Mouse (Mus musculus): ENCODE data around the gene Pex6.

GRCm38 (mm10) chr17:46678911-46679310, 32.4 kb upstream of the Pex6 start:
- TF ChIP-seq EP300 (IDR thresholded peaks at IDR 0.05) (no peak), CTCF (IDR thresholded peaks at IDR 0.05) (no peak)

Measured in lung, postnatal 0 days (tissue).